Mouse (Mus musculus) layer of hippocampus, adult 8-10 months (tissue): Measurements from ENCODE around the gene Mamdc2. TPM values are rescaled to one million over a fixed set of nuclear protein-coding genes. Genes with fewer than 3 reads are reported as not detected.
"Not testable (repeated sequence)": the region's sequence is repeated elsewhere in the genome, so short reads cannot be mapped to it uniquely, and the experiment has no call there.

Experiments
- DNase-seq, 2 experiments: peaks; one replicate each; pipeline ENCODE4 v3.0.0; 2022; ENCODE audit warnings: low spot score in 2 of 2
- total RNA-seq, 4 experiments: library from RNA; stranded (reverse); gene quantifications; 2 replicates each; pipeline ENCODE4 v1.2.4; 2022

The Mamdc2 gene
- total RNA-seq = 1 to 10 TPM in 3 of 4 experiments, under 1 TPM in 1; 0.72 to 3.5 (median 2.1) TPM

DNA sequence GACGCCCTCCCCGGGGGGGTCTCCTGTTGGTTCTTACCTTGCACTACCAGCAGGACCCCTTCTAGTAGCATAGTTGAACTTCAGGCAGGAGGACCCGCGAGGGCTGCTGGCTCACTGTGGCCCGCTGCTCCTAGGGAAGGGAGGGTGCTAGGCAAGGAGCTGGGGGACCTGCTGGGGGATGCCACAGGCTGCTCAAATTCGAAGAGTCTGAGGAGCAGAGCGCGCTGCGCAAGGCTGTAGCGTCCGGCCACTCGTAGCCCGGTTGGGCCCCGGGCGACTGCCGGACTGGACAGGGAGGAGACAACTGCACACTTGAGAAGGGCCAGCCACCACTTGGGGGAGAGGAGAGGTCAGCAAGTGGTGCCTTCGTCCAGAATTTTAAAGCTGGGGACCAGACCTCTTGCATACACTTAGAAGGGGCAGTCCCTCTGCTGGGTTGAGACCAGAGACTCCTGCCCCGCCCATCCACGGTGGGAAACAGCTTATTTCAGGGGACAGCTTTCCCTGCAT is at the start of gene Mamdc2:
Mamdc2 (minus strand) TSS at position 455 of the 510 bp plus-strand sequence.
- DNase-seq = no peak

DNA sequence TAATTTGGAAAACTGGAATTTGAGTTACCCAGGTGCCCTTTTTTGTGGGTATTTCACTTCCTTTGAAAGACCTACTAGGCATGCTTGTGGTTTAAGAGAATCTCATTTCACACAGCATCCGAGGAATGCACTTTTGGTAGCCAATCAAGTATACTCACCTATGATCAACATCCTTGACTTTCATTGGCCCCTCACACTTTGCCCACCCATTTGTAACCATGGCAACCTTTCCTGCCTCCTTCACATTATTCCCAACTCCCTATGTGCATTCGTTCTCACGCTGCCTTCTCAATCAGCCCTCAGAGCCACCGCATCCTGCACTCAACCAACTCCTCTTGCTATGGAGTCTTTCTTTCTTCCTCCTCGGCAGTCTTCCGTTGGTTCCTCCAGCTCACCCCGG is 49.8 kb upstream of the Mamdc2 start:
- no peak for DNase-seq

DNA sequence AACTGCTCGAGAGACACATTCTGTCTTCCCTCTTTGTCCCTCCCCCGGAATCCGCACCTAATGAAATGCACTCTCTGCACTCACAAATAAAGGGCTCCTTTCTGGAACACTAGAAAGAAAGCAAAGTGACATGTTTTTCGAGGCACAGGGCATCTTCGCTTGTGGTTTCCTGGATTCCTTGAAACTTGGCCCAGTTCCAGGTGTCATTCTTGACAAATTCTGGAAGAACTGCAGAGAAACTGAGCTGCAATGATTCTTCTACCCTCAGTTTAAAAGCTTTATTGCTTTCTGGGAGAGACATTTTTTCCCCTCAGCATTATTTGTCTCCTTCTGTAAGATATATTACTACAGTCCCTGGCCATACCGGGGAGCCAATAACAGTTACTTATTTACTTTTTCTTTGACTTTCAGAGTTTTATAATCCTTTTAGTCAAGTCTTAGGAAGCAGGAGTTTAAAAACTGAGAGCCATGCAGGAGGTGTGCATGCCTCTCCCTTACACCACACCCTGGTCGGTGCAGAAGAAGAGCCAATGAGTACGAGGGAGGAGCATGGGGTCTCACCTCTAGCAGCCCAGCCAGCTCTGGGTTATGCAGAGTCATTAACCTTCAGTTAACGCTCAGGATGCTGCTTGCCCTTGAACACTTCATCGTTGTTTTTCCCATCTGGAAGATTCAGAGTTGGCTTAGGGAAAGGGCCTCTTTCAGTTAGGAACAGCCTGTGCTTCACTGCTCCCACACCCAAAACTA is 49.1 kb upstream of the Mamdc2 start:
- no peak for DNase-seq

DNA sequence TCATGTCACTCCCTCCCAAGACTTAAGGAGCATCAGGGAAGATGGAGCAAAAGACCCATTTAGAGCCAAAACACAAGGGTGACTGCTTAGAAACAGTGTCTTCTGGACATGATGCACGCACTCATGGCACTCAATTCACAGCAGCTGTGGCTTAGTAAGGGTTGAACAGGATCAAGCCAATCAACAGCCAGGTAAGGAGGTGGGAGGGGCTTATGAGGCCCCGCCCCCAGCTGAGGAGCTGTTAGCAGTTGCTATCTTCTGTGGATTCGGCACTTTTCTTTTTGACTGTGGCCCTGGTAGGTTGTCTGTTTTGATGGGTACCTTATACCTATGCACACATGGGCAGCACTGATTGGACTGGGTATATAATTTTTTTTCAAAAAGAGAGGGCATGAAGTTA is 48.3 kb upstream of the Mamdc2 start:
- DNase-seq = no peak

DNA sequence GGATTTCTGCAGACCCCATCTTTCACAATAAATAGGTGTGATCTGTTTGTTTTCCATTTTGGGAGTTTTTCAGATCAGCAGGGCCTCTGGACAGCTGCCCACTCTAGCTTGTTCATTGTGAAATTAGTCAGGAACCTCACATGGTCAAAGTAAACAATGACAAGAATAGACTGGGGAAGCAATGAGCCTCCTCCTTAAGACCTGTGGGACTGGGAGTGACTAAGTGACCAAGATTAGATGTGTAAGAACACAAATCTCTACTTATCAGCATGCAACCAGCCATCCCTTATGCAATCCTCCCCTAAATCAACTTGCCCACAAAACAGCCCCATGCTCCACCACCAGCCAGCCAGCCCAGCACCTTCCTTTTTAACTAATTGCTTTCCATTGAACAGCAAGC is 44.4 kb upstream of the Mamdc2 start:
- DNase-seq = no peak

DNA sequence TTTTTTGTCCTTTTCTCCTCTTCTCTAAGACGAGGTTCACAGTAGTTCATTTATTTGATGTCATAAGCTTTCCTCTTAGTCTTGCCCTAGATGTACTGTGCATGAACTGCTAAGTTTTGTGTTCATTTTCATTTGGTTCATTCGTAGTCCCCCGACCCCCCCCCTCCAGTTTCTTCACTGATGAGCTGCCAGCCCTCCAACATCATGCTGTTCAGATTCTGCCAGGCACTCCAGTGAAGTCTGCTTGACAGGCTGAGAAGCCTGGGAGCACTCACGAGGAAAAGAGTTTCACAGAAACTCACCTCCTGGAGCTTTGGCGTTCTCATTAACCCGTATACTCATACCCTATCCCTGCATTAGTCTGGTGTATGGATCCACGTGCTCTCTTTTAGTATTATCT is 42.5 kb upstream of the Mamdc2 start:
- DNase-seq = not testable (repeated sequence)

DNA sequence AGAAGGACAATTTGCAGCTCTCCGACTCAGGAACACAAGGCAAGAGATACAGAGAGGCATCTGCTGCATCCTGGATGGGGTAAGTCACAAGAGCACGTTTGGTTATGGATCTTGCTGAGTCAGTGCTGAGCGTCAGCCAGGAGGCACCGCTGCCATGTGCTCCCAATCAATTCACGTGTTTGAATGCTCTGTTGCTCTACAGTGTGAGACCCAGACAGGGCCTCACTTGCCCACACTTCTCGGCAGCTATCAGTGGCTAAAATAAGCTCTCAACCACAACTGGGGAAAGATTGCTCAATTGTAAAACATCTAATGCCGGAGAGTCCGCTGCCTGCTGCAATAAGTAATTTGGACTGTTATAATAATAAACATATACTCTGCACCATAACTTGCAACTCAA is 41.5 kb upstream of the Mamdc2 start:
- peak; percentile 26 to 28 for DNase-seq

DNA sequence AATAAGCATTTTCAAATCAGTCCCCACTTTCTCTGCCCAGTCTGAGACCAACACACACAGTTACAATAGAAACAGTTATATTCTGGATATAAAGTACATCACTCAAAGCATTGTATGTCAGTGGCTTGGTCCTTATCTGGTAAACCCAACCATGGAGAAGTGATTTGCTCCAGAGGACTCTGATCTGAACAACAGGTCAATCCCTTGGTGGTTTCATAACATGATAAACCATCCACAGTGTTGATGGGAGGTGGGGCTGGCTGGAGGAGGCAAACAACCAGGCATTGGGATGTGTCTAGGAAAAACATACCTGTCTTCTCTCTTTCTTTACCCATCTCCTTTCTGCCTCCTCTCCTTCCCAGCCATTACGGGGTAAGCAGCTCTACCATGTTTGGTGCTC is 39.2 kb upstream of the Mamdc2 start:
- no peak for DNase-seq

DNA sequence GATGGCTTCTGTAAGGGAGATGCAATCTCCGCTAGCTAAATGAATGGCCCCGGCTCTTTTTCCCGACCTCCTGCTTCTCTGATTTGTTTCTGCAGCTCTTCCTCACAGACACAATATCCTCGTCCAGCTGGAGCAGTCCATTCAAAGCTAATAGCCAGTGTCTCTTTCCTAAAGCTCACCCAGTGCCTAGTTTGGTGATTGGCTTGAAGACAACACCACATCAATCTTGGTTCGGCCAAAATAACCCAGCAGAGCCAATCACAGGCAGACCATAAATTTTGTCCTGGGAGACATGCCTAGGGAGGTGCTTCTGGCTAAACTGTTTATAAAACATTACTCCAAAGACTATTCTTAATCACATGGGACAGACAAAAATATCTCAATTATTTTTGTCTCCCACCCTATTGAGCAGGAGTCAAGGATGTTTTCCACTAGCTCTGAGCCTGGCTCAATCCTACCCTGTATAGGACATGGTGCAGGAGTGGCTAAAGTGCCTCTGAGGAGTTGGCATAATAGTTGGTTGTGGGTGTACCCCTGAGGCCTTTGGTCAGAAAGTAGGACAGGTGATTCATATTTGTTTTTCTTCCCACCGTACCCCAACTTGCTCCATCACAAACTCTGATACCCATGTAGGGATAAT is 38.5 kb upstream of the Mamdc2 start:
- DNase-seq = no peak

DNA sequence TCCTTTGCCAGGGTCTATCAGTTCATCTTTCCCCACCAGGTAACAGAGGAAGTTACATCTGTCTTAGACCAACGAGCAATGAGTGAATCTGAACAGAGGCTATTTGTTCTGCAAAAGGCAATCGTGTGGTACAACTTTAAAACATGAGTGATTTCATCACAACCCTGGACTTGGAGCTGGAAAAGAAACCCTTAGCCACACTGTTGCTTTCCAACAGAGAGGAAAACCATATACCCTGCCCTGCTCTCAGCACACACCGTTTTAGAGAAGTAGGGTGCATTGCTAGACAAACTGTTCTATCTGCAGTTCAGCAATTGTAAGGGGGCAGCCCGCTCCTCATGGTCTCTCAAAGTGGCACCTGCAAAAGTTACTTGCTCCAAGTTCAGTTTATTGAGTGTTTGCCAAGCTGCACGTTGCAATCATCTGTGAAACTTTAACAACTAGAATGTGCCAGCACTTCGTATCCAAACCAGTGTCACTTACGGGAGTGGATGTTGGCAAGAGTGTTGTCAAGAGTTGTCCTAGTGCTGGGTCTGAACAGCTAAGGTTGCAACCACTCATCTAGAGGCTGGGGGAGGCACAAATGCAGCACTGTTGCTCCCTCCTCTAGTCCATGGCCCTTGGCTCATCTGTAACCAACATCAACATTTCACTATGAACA is 37.8 kb upstream of the Mamdc2 start:
- DNase-seq = no peak

DNA sequence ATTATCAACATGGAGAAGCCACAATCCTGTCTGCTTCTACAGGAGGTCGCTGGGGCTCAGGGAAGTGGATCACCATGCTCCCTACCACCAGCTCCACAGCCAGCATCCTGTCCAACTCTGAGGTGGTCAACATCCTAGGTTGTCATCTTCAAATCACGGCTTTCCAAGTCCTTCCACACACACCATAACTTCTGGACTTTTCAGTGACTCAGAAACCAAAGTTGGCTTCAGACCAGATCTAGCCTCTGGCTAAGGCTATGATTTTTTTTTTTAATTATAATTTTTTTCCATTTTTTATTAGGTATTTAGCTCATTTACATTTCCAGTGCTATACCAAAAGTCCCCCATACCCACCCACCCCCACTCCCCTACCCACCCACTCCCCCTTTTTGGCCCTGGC is 34.3 kb upstream of the Mamdc2 start:
- DNase-seq = not testable (repeated sequence)

DNA sequence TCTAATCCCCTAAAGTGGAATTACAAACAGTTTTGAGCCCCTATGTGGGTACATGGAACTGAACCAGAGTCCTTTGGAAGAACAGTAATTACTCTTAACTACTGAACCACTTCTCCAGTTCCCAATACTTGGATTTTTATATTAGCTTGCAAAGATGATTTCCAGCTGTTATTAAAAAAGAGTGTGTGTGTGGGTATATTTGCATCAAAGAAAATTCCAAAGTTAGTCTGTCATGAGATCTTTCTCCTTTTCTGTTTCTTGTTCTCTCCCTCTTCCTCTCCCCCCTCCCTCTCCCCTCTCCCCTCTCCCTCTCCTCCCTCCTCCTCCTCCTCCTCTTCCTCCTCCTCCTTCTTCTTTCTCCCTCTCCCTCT is 31.3 kb upstream of the Mamdc2 start:
- no peak for DNase-seq

DNA sequence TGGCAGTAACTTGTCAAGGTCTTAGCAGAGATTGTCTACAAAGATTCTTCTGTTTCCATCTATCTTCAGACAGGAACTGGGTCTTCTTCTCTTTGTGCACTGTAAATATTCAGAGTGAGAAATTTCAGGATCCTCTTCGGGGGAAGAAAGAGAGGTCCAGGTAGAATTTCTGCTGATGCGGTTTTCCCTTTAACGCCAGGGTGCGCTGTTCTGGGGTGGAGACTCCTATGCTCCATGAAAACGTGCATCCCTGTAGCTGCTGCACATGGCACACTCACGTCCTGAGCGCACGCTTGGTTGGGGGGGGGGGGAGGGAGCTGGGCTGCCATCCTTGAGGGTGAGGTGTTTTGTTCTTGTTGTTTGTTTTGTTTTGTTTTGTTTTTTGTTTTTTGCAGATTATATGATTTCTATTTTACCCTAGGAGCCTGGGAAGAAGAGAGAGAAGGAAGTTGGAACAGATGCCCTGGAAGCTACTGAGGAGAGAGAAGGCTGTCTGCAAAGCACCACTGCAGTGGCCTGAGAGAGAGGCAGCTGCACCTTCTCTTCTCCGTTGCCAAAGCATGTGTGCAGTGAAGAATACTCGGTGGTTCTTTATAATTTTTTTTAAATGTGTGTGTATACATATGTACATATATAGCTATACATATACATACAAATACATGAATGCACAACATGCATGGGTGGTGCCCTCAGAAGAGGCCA is 30.8 kb upstream of the Mamdc2 start:
- no peak for DNase-seq

DNA sequence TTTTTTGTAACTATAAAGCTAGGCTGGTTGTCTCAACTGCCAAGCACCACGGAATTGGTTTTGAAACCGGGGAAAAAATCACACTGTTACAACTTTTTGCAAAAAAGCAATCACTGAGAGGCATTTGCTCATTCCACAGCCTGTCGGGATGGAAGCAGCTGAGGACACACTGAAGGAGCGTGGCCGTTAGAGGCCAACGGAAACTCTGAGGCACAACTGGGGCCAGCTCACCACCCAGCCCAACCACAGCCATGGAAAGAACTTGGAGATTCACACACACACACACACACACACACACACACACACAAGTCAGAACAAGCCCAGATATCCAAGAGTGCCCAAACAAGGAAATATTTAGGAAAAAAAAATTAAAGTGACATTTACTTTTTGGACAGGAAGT is 29.6 kb upstream of the Mamdc2 start:
- no peak for DNase-seq

DNA sequence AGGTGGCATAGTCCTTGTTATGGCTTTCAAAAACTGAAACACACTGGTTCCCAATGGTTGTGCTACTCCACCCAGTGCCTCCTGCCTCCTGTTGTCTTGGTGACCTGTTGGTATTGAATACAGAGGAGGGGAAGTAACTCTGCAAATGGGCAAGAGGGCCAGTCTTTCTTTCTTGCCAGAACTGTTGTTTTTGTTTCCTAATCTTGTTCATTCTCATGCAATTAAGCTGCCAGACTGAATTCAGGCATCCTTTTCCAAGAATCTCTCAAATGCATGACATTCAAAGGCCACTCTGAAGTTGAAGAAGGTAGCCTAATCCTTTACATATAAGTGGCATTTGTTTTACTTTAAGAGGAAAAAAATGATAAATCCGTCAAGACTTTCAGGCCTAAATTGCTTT is 19.6 kb upstream of the Mamdc2 start:
- DNase-seq = no peak

DNA sequence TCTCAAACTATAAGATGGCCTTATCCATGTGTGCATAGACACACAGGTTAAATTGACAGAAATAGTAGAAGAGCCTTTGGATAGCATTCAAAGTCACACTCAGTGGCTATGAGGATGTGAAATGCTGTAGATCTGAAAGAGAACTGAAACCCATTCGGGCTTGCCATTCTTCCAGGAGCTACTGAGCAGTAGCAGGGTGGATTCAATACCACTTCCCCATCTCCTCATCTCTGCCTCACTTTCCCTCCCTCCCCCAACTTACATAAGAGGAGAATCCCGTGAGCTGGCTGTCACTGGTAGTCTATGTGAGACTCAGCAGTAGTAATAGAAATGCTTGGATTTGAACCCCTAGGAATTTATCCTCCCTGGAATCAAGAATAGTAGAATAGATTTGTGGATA is 18.8 kb upstream of the Mamdc2 start:
- DNase-seq = no peak

DNA sequence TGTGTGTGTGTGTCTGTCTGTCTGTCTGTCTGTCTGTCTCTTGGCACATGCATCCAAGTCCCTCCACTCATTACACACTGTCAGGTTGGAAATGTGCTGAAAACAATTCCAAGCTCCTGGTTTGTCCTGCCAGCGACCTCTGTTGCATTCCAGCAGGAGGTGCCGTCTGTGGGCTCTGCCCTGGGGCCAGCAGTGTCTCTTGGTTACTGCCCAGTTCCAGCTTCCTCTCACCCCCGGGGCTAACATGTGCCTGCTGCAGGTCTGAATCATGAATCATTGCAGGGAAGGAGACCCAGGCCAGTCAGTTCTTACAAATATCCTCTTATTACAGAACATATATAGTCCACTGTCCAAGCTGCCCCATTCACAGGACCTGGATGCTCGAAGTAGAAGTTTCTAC is 9.2 kb upstream of the Mamdc2 start:
- DNase-seq = no peak

DNA sequence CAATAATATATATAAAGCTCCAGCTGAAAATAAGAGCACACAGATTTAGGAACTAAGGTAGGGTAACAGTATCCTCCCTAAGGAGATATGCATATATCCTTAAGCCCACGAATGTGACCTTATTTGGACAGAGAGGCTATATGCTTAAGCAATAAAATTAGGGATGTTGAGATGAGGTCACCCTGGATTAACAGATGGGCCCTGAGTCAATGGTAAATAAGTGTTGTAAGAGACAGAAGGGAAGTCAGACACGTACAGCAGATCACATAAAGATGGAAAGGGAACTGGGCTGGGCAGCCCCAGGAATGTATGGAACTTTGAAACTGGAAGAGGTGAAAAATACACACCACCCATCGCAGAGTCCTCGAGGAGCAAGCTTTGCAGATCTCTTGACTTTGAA is 3.1 kb upstream of the Mamdc2 start:
- no peak for DNase-seq

DNA sequence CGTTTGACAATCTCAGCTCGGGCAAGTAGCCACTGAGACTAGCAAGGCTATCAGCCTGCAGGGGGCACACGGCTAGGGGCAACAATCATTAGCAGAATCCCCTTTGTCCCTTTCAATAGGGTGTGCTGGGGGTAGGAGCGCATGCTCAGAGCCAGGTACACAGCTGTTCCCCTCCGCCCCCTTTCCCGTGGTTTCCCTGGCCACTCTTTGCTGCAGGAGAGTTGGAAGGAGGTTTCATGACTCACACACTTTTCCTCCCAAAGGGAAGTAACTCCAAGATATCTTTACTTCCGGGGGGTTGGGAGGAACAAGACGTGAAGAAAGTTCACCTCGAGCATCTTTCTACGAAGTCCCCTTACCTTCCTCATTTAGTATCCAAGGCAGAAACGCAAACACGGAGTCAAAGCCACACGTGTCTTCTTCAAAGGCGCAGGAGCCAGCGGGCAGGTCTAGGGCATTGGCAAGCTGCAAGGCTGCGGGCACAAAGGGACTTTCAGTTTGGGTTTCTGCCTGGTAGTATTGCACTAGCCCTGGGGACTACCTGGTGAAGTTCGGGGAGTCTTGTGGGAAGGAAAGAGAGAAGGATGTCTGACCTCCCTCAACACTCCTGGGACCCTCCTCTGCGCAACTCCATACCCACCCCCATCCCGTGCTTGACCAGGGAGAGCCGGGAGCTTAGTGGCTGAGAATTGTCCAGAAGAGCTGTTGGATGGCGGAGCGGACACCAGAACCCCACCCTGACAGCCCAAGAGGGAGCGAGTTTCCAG is 838 bp downstream of the Mamdc2 start:
- peak in 1 of 2 experiments; percentile 7 for DNase-seq

DNA sequence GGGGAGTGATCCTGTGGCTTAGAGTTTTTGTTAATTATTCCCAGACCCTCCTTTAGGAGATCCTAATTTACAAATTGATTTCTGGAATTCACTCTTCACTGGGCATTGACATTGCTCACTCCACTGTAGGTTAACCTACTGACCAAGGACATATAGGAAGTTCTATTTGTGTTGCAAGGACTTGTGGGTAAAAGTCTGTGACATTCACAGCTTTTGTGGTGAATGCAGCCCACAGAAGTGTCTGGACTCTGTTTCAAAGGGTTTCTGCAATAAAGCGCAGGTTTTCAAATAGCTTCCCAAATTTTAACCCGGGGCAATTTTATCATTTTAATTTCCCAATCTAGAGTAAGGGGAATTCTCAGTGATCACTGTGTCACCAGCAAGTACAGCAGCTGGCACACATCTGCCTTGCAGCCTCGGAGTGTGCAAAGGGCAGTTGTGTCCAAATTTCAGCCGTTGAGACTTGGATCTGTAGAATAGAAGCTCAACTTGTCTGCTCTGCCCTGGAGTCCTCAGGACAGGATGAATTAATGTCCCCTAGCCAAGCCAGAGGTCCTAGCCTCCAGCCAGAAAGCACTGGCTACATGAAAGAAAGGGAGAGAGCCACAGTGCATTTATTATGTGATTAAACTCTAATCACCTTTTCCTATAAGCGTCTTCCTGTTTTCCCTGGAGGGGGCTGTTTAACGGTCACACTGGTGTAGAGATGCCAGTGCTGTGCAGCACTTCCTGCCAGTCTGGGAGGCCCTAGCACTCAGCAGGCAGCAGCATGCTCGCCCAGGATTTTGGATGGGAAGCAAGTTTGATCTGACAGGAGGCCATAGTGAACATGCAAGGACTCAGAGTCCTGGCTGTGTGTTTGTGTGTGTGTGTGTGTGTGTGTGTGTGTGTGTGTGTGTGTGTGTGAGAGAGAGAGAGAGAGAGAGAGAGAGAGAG is 3.1 kb downstream of the Mamdc2 start:
- DNase-seq = no peak
